Mouse (Mus musculus): ENCODE measurements at regions not wholly inside any gene's neighbourhood (a gene's known extent, or its start where the extent isn't known, plus 50 kb on each side); places are given as distances from the start of the nearest gene placed in this dataset.

GRCm38 (mm10) chr3:130833722-130834121 lies 103.5 kb upstream of the Rpl34 start:
- no peak overlapping the region for H3K4me3 ChIP-seq (ENCODE audit: insufficient read depth in 1 of 2, low read depth in 2 of 2, low read length in 2 of 2)
- ATAC-seq (ENCODE audit: insufficient read depth) (no peak), DNase-seq (ENCODE audit: low read depth in 3 of 3, low spot score in 3 of 3) (no peak)
- no peaks in the 10 kb centered on the region for H3K27me3 ChIP-seq (ENCODE audit: control insufficient read depth, insufficient read depth, low read length)
- H3K36me3 ChIP-seq (replicated peaks; ENCODE audit: control insufficient read depth, insufficient read depth, low read depth), result no peaks in the 10 kb centered on the region
- H3K9me3 ChIP-seq (ENCODE audit: control insufficient read depth, low read length), result no peaks in the 10 kb centered on the region
- 57% methylated on average over 5 of the region's 5 CpGs for WGBS (ENCODE audit: insufficient replicate concordance)
- H3K9ac ChIP-seq (replicated peaks), result no peak overlapping the region
- no peak overlapping the region for H3K4me2 ChIP-seq (ENCODE audit: low read depth)
- H3K4me1 ChIP-seq (replicated peaks; ENCODE audit: control insufficient read depth in 2 of 2, insufficient read depth in 2 of 2, low read length in 1 of 2), result no peaks in the 10 kb centered on the region; a peak in 1 of 4 replicates
- no peak overlapping the region for H3K27ac ChIP-seq
- no peak for TF ChIP-seq EP300 (IDR thresholded peaks at IDR 0.05; ENCODE audit: low read depth)
- no peak for TF ChIP-seq CTCF (IDR thresholded peaks at IDR 0.05; ENCODE audit: low read depth)

DNA sequence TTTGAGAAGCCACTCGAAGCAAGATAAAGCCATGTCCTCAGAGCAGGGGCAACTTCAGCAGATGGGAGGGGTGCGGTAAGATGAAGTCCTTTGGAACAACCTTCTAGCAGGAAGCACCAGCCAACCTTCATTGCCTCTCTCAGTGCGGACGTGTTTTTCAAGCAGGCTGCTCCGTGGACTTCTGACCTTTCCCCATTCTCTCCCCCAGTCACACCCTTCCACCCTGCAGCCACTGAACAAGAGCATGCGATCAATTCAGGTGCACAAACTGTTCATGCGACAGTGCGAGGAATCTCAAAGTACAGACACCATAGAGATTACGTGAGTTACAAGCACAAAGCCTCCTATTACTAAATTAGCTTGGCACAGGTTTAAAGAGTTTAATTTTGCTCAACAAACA lies 102.9 kb upstream of the Rpl34 start:
- ATAC-seq (ENCODE audit: insufficient read depth) (no peak), DNase-seq (ENCODE audit: low read depth in 3 of 3, low spot score in 3 of 3) (no peak)
- no peaks in the 10 kb centered on the region for H3K9me3 ChIP-seq (ENCODE audit: control insufficient read depth, low read length)
- H3K27ac ChIP-seq, result no peak overlapping the region
- WGBS (ENCODE audit: insufficient replicate concordance), result 61% methylated on average over 9 of the region's 9 CpGs
- no peak for TF ChIP-seq CTCF (IDR thresholded peaks at IDR 0.05; ENCODE audit: low read depth)
- TF ChIP-seq EP300 (IDR thresholded peaks at IDR 0.05; ENCODE audit: low read depth), result no peak
- H3K9ac ChIP-seq (replicated peaks), result no peak overlapping the region
- no peaks in the 10 kb centered on the region for H3K27me3 ChIP-seq (ENCODE audit: control insufficient read depth, insufficient read depth, low read length)
- H3K4me1 ChIP-seq (replicated peaks; ENCODE audit: control insufficient read depth in 2 of 2, insufficient read depth in 2 of 2, low read length in 1 of 2), result no peaks in the 10 kb centered on the region; a peak in 1 of 4 replicates
- no peak overlapping the region for H3K4me3 ChIP-seq (ENCODE audit: insufficient read depth in 1 of 2, low read depth in 2 of 2, low read length in 2 of 2)
- H3K4me2 ChIP-seq (ENCODE audit: low read depth), result no peak overlapping the region
- no peaks in the 10 kb centered on the region for H3K36me3 ChIP-seq (replicated peaks; ENCODE audit: control insufficient read depth, insufficient read depth, low read depth)

DNA sequence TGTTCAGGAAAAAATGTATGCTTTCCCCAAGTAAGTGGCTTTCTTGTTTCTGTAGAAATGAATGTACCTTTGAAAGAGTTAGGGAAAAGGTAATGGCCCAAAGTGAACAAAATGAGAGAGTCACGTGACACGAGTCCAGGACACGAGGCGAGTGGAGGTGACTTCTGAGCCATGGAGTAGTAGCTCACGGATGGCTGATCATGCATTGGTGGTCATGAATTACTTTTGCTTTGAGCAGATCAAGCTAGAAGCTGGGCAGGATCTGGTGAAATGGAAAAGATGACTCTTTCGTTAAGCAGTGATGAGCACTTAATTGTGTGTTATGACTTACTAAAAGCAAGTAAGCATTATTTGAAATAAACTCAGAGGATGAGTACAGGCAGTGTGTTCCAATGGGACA lies 101.6 kb upstream of the Rpl34 start:
- ATAC-seq (ENCODE audit: insufficient read depth) (no peak), DNase-seq (ENCODE audit: low read depth in 3 of 3, low spot score in 3 of 3) (no peak)
- Histone ChIP-seq H3K27ac (no peak overlapping the region), H3K36me3 (replicated peaks; ENCODE audit: control insufficient read depth, insufficient read depth, low read depth) (no peaks in the 10 kb centered on the region), H3K9ac (replicated peaks) (no peak overlapping the region), H3K4me2 (ENCODE audit: low read depth) (no peak overlapping the region), H3K27me3 (ENCODE audit: control insufficient read depth, insufficient read depth, low read length) (no peaks in the 10 kb centered on the region), H3K4me1 (replicated peaks; ENCODE audit: control insufficient read depth in 2 of 2, insufficient read depth in 2 of 2, low read length in 1 of 2) (no peaks in the 10 kb centered on the region; a peak in 2 of 4 replicates), H3K9me3 (ENCODE audit: control insufficient read depth, low read length) (no peaks in the 10 kb centered on the region), H3K4me3 (ENCODE audit: insufficient read depth in 1 of 2, low read depth in 2 of 2, low read length in 2 of 2) (no peak overlapping the region)
- no peak for TF ChIP-seq EP300 (IDR thresholded peaks at IDR 0.05; ENCODE audit: low read depth)
- TF ChIP-seq CTCF (IDR thresholded peaks at IDR 0.05; ENCODE audit: low read depth), result no peak
- 65% methylated on average over 6 of the region's 6 CpGs for WGBS (ENCODE audit: insufficient replicate concordance)

GRCm38 (mm10) chr3:130828346-130828745 lies 98.1 kb upstream of the Rpl34 start:
- Histone ChIP-seq H3K4me3 (ENCODE audit: insufficient read depth in 1 of 2, low read depth in 2 of 2, low read length in 2 of 2) (no peak overlapping the region), H3K4me2 (ENCODE audit: low read depth) (no peak overlapping the region), H3K9ac (replicated peaks) (no peak overlapping the region), H3K27ac (no peak overlapping the region), H3K9me3 (ENCODE audit: control insufficient read depth, low read length) (no peaks in the 10 kb centered on the region), H3K4me1 (replicated peaks; ENCODE audit: control insufficient read depth in 2 of 2, insufficient read depth in 2 of 2, low read length in 1 of 2) (no peaks in the 10 kb centered on the region; a peak in 2 of 4 replicates), H3K27me3 (ENCODE audit: control insufficient read depth, insufficient read depth, low read length) (no peaks in the 10 kb centered on the region), H3K36me3 (replicated peaks; ENCODE audit: control insufficient read depth, insufficient read depth, low read depth) (no peaks in the 10 kb centered on the region)
- ATAC-seq (ENCODE audit: insufficient read depth) (no peak), DNase-seq (ENCODE audit: low read depth in 3 of 3, low spot score in 3 of 3) (no peak)
- 73% methylated on average over 4 of the region's 4 CpGs for WGBS (ENCODE audit: insufficient replicate concordance)
- no peak for TF ChIP-seq EP300 (IDR thresholded peaks at IDR 0.05; ENCODE audit: low read depth)

- H3K4me1 ChIP-seq (replicated peaks; ENCODE audit: control insufficient read depth in 2 of 2, insufficient read depth in 2 of 2, low read length in 1 of 2), result no peaks in the 10 kb centered on the region; a peak in 2 of 4 replicates
- no peaks in the 10 kb centered on the region for H3K9me3 ChIP-seq (ENCODE audit: control insufficient read depth, low read length)
- no peak overlapping the region for H3K27ac ChIP-seq
- WGBS (ENCODE audit: insufficient replicate concordance), result 66% methylated on average over 4 of the region's 4 CpGs
- no peaks in the 10 kb centered on the region for H3K36me3 ChIP-seq (replicated peaks; ENCODE audit: control insufficient read depth, insufficient read depth, low read depth)
- no peak overlapping the region for H3K4me3 ChIP-seq (ENCODE audit: insufficient read depth in 1 of 2, low read depth in 2 of 2, low read length in 2 of 2)
- TF ChIP-seq EP300 (IDR thresholded peaks at IDR 0.05; ENCODE audit: low read depth), result no peak
- TF ChIP-seq CTCF (IDR thresholded peaks at IDR 0.05; ENCODE audit: low read depth), result no peak
- no peak overlapping the region for H3K9ac ChIP-seq (replicated peaks)
- DNase-seq (ENCODE audit: low read depth in 3 of 3, low spot score in 3 of 3), result no peak
- H3K27me3 ChIP-seq (ENCODE audit: control insufficient read depth, insufficient read depth, low read length), result no peaks in the 10 kb centered on the region
- no peak for ATAC-seq (ENCODE audit: insufficient read depth)
- H3K4me2 ChIP-seq (ENCODE audit: low read depth), result no peak overlapping the region
Observed at GRCm38 (mm10) chr3:130827934-130828333, 97.7 kb upstream of the Rpl34 start.

Measured in liver, embryonic 14.5 days (tissue).